Mouse (Mus musculus): Measurements from ENCODE around the gene Kcp.
A peak's percentile ranks its signal among the peaks of the same experiment; 100 is the strongest.

Kcp gene

DNA sequence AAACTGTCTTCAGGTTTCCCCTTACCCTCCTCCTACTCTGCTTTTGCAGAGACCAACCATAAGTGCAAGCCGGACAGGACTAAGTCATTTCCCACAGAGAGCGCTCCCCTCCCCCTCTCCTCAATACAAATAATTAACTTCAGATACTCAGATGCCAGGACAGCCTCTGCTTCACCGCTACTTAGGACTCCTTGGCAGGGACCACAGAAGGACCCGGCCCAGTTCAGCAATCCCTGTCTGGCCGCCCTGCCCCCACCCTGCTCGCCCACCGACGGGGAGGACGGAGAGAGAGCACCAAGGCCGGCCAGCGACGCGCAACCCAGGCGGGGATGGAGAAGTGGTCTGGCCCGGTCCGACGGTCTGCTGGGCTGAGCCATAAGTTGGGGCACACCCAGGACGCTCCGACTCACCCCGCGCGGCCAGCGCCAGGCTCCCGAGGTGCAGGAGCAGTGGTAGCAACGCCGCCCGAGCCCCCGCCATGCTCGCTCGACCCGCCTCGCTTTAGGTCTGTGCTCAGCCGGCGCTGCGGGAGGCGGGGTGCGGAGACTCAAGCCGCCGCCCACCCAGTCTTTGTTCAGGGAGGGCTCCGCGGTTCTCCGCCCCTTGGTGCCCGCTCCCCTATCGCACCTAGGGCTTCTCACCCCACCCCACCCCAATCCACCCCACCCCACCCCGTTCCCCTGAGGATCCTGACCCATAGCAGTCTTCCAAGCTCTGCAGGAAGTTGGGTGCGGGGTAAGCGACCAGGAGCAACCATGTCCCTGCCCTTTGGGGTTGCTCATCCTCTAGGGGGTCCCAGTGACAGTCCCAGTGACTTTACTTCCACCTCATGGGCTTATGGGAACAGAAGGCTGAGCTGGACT lies at the start of gene Kcp:
Kcp (minus strand) TSS at position 506 of the 863 bp plus-strand sequence.
- peak; percentile 46 for DNase-seq

DNA sequence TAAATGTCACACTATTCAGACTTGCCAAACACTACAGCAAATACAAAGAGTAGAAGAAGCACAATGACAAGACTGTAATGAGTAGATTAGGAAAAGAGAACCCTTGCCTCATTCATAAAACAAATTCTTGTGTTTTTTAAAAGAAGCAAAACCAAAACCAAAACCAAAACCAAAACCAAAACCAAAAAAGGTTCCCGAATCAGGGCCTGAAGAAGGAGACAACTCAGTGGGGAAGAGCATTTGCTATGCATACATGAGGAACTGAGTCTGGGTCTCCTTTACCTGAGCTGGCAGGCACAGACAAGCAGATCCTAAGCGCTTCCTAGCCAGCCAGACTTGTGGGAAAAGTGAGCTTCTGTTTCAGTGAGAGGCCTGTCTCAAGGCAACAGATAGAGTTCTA lies 49.4 kb upstream of the Kcp start:
- DNase-seq: no peak

DNA sequence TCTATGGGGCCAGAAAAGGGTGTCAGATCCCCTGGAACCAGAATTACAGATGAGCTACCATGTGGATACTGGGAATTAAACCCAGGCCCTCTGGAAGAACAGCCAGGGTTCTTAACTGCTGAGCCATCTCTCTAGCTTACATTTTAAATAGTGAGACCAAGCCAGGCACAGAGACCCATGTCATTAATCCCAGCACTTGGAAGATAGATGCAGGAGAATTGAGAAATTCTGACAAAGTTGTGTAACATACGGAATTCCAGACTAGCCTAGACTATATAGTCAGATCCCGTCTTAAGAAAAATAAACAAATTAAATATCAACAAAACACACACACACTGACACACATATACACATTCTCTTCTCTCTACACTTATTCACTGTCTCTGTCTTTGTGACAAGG lies 44.8 kb upstream of the Kcp start:
- no peak for DNase-seq

DNA sequence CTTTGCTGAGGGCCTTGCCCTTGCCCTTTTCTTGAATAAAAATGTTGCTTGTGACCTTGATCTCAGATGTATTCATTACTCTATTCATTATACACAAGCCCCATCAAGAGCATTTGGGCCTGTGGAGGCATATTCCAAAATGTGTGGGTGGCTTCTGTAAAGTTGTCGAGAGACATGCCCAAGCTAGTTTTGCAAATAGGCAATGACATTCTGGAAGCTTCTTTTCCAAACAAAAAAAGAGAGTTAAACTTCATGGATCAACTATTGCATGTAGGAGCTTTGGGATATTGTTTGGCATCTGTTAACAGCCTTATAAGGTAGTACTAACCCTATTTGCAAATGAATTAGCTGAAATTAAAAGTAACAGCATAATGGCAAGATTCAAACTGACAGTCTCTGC lies 40.3 kb upstream of the Kcp start:
- DNase-seq: no peak

DNA sequence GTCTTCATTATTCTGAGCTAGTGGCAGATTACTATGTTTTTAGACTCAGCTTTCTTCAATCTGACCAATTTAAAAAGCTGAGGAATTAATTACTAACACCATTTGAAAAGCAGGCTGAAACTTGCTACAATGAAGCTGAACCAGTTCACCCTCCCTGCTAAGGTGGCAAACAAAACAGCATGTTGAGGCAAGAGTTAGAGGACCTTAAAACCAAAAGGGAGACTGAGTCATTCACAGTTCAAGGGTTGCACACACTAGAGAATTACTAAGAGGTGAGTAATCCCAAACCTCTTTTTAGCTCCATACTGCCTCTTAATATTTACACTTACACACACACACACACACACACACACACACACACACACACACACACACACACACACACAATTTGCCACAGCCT lies 39.8 kb upstream of the Kcp start:
- no peak for DNase-seq

DNA sequence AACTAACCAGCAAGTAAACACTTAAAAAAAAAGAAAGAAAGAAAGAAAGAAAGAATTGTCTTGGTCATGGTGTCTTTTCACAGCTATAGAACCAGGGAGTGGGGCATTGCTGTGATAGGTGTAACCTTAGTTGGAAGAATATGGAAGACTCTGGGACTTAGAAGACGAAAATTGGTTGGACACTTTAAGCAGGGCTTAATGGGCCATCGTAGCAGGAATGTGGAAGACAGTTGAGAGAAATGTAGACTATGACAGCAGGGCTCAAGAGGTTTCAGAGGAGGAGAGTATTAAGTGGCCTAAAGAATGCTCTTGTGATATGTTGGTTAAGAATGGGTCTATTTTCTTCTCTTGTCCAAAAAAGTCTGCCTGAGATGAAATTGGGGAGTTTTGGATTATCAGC lies 37.9 kb upstream of the Kcp start:
- DNase-seq: no peak

DNA sequence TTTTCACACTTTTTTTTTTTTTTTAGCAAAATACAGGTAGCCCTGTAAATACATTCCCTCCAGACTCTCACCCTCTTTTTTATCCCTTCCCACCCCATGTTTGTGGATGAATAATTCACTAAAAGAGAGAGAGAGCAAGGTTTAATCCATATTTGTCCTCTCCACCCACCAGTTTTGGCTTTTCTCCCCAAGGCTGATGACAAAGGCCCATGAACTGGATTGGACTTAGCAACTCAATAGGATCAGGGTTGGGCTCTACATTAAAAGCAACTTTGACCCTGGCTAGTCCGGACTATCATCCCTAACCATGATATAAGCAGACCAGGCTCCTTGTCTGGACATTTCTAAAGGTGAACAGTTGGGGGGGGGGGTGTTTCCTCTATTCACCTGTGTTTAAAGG lies 33.2 kb upstream of the Kcp start:
- no peak for DNase-seq

DNA sequence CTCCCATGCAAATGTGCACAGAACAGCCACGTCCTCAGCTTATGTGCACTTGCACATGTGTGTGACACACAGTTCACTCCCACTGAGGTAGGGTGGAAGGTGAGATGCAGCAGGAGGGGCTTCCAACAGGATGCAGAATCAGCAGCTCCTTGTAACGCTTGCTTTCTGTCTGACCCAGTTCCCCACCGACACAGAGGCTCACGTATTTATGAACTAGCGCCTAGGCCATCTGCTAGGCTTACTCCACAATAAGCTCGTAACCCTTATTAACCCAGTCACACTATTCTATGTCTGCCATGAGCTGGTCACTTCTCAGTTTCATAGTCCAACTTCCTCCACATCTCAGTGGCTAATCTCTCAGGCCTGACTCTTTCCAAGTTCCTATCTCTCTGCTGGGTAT lies 32.5 kb upstream of the Kcp start:
- DNase-seq: no peak

DNA sequence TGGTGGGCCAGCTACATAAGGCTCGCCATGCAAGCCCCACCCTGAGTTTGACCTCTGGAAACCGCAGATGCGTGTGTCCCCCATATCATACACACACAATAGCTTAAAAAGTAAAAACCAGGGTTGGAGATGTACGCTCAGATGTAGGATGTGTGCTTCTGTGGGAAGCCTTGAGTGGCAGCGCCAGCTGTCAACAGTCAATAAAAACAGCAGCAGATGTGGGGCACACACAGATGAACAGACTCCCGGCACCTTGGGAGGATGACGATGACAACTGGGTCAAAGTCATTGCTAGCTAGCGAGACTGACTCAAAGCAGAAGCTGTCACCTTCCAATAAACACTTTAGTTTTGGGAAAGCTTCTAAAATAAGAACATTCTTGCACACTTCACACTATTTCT lies 31.8 kb upstream of the Kcp start:
- DNase-seq: no peak

DNA sequence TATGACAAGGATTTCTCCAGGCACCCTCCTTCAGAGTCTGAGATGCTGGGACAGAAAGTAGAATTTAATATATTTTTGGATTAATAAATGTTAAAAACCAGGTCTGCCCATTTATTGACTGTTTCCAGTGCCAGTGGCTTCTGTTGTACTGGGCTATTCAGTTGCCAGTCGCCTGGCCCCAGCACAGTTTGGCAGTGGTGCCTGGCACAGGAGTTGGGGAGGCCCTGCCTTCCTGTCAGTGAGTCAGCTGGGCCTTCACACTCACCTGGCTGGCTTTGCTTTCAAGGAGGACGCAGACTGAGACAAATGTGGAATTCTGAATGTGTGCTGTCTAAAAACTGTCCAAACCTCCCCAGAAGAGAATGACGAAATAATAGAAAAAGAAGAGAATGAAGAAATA lies 29.5 kb upstream of the Kcp start:
- no peak for DNase-seq

DNA sequence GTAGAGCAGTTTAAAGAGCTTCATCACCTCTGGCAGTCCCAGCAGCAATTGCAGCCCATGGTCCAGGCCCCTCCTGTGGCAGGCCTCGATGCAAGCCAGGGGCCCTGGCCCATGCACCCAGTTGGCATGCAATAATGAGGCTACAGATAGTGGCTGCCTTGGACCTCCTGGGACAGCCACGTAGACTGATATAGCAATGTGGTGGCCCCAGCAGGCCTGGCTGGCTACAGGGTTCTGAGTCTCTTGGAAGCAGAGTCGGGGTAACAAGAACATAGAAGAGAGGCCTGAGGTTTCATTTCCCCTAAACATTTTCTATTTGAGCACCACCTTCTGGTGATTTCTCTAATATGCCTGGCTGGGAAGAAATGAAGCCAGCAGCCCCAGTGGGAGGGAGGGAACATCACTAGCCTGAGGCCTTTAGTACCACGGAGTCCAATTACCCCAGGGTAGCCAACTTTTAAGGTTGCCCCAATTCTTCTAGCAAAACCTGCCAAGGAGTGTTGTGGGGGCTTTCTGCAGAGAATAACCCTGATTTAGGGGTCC lies 29.0 kb upstream of the Kcp start:
- DNase-seq: no peak

DNA sequence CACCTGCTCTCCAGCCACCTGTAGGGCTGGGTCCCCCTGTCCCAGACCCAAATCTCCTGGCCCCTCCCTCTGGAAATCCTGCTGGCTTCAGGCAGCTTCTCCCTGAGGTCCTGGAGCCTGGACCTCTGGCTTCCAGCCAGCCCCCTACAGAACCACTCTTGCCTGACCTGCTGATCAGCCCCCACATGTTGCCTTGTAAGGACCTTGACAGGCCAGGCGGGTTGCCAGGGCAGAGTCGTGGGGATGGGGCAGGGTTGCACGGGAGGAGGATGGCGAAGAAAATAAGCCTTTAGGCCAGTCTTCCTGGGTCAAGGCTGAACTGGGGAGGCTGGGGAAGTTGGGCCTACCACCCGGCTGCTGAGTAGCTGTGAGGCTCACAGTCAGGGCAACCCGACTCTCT lies 27.6 kb upstream of the Kcp start:
- DNase-seq: no peak

DNA sequence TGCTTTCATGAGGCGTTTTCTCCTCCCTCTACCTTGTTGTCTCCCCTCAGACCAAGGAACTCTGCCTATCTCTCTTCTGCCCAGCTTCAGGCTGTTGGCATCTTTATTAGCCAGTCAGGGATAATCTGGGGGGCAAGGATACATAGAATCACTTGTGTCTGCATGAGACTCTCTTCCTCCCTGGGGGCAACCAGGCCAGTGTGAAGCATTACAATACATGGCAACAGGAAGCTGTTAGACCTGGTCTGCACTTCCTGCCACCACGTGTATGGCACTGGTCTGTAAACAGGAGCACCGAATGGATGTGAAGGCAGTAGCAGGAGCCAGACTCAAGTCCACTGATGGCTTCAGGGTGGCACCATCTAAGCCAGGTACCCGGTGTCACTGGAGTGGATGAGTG lies 22.3 kb upstream of the Kcp start:
- no peak for DNase-seq

DNA sequence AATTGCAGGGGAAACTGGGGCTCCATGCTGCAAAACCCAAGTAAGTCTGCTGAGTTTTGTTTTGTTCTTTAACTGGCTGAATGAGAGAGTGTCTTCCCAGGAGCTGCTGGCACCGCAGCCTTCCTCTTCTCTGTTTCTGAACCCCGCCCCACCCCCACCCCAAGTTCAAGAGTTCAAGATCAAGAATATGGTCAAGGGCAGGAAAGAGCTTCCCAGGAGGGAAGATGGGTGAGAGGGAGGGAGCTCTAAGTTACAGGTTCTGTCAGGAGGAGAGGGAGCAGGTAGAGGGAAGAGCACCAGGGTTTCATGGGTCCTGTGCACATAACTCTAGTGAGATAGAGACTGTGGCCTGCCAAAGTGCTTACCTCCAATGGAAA lies 21.7 kb upstream of the Kcp start:
- no peak for DNase-seq

DNA sequence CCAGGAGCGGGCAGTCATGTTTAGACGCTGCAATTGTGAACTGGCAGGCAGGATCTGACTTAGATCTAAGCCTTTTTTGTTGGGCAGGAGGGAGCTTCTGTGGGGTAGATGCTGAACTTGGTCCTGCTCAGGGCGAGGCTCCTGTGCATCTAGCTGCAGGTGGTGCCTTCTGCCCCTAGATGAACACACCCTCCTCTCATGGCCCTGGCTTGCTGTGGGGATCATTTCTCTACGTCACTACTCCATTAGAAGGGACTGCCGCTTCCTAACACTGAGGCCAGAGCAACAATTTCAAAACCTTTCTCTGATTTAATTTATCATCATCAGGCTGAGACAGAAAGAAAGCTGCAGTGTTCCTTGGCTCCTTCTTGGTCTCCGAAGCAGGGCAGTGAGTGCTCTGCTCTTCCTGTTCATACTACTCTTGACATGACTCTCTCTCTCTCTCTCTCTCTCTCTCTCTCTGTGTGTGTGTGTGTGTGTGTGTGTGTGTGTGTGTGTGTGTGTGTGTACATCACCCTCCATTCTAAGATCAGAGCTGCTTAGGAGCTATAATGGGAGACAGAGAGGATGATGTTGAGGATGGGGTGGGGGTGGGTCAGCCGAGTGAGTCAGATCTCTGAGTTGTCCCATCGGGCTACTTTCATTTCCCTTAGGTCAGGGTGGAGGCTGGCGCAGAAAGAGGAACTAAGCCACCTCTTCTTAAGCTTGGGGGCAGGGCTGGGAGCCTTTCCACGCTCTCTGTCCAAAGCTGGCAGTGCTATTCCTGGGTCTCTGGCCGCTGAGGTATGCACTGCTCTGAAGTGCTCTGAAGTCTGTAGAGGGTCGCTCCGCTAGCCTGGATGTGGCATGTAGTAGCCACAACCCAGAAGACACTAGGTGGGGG lies 21.1 kb upstream of the Kcp start:
- DNase-seq: no peak

DNA sequence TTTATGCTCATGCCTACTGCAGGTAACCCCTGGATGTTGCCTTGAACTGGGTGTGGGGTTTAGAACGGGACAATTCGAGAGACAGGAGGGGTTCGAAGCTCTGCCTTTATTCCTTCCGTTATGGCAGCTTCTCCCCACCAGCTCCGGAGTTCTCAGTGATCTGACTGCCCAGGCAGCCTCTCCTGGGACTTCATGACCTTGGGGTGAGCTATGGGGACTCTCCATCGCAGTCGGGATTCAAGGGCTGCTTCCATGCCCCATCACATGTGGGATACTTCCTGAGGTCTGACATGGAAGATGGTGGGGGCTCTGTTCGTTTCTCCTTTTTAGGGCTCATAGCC lies 20.4 kb upstream of the Kcp start:
- DNase-seq: no peak

DNA sequence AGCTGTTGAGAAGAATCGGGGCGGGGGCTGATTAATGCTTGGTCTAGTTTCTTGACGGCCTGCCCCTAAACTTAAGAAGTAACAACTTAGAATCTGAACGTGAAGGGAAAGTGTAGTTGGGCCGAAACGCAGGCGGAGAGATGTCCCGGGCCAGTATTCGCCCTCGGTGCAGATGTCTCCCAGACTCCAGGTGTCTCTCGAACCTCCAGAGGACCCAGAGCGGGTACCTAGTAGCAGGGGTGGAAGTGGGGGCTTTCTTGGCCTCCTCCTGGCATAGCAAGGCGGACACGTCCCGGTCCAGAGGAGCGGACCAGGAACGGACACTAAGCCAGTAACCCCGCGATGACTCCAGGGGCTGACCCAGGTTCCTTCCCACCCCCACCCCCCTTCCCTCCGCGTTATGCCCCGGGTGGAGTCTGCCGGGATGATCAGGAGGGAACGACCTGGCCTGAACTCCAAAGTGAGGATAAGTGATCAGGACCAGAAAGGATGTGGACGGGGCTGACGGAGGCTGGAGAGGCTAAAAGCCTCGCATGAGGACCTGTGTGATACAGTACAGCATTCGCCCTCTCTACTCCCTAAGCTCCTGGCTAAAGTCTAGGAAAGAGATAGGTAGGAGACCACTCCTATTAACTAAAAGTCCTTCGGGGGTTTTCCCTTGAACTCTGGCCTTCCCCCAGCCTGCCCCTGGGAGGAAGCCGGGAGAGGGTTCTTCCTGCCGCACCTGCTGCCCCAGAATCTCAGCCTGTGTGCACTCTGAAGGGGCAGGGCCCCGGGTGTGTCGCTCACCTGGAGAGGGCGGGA lies 19.8 kb upstream of the Kcp start:
- DNase-seq: no peak

DNA sequence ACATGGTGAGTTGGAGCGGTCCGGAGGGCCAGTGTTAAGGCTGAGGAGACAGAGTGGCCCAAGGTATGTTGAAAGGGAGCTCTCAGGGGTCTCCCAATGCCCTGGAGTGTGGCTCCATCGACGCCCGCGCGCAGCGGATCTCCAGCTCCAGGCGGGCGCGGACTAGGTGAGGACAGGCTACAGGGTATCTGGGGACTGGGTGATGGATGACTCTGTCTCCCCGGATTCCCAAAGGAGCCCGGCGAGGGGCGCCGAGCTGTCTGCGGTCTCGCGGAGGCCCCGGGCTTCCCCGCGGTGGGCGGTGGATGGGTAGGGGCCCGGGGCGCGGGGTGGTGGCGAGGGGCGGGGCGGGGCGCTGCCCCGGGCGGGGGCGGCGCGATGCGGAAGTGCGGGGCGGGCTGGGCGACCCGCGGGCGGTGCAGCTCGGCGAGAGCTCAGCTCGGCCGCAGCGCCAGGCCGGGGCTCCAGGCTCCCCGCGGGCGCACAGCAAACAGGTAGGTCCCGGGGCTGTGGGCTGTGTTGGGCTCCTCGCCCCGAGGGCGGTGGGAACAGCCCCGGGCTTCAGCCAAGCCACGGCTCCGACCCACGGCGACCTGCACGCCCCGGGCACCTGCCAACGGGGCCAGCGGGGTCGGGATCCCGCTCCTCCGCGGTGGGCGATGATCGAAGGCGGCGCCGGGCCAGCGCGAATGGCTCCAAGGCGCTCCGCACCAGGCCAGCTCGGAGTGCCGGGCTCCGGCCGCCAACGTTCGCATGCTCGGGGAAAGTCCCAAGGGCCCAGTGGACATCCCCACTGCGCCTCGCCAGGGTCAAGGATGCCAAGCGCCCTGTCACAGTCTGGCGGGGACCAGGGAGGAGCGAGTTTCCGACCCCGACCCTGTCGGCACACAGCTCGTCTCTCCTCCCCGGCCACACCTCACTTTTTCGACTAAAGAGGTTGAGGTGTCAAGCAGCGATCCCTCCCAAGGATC lies 18.8 kb upstream of the Kcp start, which contains the start of gene Irf5:
Irf5 (plus strand) TSS at position 345 of the 971 bp plus-strand sequence.
- DNase-seq: peak; percentile 40

DNA sequence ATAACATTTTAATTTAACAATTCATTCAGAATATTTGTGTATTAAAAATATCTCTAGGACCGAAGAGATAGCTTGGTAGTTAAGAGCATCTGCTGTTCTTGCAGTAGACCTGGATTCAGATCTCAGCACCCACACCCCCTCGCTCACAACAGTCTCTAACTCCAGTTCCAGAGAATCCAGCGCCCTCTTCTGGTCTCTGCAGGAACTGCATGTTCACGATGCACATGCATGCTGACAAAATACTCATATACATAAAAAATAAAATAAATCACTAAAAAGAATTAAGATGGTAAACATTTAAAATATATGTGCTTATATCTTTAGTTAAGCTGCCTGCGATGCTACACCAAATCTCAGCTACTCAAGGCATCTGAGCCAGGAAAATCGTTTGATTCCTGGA lies 17.5 kb upstream of the Kcp start:
- no peak for DNase-seq

DNA sequence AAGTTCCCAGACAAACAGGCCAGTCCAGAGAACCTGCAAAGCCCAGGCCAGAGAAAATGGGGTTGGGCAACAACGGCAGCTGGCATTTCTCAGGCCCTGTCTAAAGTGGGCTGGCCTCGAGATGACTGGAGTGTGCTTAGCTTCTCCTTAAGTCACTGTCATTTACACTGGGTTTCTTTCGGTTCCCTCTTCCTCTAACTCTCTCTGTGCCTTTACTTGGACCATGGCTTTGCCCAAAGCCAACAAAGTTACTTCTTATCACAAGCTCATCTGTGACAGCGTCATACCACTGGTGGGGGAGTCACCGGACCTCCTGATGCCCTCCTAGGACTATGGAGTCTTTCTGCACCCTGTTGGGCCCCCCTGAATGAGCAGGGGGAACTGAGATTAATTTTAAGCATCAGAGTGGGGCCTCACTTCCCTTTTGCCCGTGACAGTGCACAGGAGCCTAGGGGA lies 16.3 kb upstream of the Kcp start:
- DNase-seq: peak; percentile 65

DNA sequence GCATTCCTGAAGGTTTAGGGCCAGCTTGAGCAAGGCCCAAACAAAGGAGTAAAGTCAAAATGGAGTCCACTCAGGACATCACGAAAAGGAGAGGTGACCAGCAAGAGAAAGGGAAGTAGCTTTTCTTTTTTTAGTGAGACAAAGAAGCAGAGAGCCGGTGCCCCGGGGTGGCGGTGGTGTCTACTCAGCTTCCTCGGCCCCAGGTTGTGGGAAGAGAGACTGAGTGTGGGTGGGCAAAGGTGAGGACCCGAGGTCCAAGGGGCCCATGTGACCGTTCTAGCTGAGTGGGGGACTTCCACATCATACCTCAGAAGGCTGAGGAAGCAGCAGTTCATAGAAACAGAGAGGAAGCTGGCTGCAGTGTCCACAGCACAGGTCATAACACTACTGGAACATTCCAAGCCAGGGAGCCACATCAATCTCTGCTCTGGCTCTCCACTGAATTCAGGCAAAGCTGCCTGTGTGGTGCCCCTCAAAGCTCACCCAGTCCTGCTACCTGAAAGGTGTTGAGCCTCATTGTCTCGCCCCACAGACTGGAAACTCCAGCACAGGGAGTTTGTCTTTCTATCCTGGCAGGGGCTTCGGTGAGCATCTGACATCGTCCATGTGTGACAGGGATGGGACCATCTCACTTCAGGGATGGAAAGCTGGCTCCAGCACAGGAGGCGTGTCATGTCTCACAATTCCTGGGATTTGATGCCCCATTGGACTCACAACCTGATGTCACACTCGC lies 15.7 kb upstream of the Kcp start:
- no peak for DNase-seq

All from lung, postnatal 10 days (tissue).